Mouse (Mus musculus): ENCODE results near the gene Gramd1c. TPM values are rescaled to one million over a fixed set of nuclear protein-coding genes. Genes with fewer than 3 reads are reported as not detected.

The Gramd1c gene
- 0.39 TPM in 1 of 2 replicates, not detected in the other for polyA plus RNA-seq (2012; ENCODE audit: insufficient read depth, insufficient read length, missing spikeins)

DNA sequence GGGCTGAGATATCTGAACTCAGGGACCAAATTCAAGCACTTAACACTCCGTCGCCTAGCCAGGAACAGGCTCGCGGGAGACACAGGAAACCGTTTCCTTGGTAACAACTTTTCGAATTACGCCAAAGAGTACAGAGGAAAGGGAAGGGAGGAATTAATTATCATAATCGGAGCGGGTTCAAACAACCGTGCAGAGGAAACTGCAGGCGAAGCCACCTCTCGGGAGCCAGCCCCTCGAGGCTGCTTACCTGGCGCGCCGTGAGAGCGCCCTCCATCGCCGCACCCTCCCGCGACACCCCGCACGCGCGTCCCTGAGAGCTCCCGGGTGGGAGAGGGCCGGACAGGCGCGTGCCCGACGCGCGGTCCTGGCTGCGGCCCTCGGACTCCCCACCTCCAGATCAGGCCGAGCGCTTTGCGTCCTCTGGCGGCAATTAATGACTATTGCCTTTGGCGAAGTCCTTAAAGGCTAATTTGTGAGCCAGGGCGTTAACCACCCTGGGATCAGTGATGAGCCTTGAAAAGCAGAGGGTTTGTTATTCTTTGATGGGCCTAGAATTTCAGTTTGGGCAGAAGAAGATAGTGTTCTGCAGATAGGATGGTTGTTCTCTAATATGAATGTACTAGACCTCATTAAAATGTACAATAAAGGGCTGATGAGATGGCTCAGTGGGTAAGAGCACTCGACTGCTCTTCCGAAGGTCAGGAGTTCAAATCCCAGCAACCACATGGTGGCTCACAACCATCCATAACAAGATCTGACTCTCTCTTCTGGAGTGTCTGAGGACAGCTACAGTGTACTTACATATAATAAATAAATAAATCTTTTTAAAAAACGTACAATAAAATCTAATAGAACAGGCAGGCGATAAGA is at the start of gene Gramd1c:
Gramd1c (minus strand) TSS at position 321 of the 870 bp plus-strand sequence.
- H3K27ac ChIP-seq (ENCODE audit: insufficient read depth, low read depth, low read length), result no peak within 1 kb of the TSS
- TF ChIP-seq POLR2A (IDR thresholded peaks at IDR 0.05; ENCODE audit: borderline replicate concordance, low read depth, low read length) (no peak), CTCF (IDR thresholded peaks at IDR 0.05; ENCODE audit: low read depth, low read length) (peak; percentile 39)
- no peaks in the 10 kb centered on the region for H3K4me1 ChIP-seq (ENCODE audit: control insufficient read depth, insufficient read depth, low read length)
- H3K4me3 ChIP-seq (ENCODE audit: insufficient read depth, low read length), result peak within 1 kb of the TSS; percentile 58

DNA sequence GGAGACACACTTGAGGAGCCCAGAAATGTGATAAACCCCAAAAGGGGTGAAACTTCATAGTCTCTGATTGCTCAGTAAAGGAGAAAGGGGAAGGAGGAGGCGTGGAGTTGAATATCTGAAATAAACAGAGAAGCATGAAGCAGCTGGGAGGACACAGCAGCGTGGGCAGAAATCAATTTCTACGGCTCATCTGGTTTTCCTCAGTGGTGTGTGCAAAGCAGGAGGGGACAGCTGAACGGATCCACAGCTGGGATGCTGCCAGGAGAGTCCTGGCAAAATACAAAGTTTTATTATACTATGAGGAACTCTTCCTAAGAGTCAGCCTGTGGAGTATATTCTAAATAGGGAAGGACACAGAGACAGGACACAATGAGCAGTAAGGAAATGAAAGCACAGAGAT is 45.9 kb upstream of the Gramd1c start:
- Histone ChIP-seq H3K27ac (ENCODE audit: insufficient read depth, low read depth, low read length) (no peak overlapping the region), H3K4me3 (ENCODE audit: insufficient read depth, low read length) (no peak overlapping the region), H3K4me1 (ENCODE audit: control insufficient read depth, insufficient read depth, low read length) (peaks cover 4% of the 10 kb centered on the region; the same call in 1 of the 2 replicates)
- no peak for TF ChIP-seq CTCF (IDR thresholded peaks at IDR 0.05; ENCODE audit: low read depth, low read length)
- no peak for TF ChIP-seq POLR2A (IDR thresholded peaks at IDR 0.05; ENCODE audit: borderline replicate concordance, low read depth, low read length)

DNA sequence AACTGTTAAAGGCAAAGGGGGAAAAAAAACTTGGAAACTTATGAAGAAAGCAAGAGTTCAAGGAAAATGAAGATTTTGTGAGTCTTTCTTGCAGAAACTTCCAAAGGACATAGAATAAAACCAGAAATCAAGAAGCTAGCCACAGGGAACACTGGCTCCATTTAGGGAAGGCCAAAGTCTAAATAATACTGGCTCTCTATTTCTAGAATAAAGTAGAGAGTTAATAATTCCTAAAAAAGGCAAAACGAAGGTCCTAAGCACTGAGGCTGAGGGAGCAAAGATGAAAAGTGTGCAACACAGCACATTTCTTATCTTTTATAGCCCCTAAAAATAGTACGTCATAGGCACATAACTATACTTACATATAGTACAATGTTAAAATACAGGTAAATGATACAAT is 42.1 kb upstream of the Gramd1c start:
- peaks cover 4% of the 10 kb centered on the region; the same call in 1 of the 2 replicates for H3K4me1 ChIP-seq (ENCODE audit: control insufficient read depth, insufficient read depth, low read length)
- TF ChIP-seq CTCF (IDR thresholded peaks at IDR 0.05; ENCODE audit: low read depth, low read length), result no peak
- no peak for TF ChIP-seq POLR2A (IDR thresholded peaks at IDR 0.05; ENCODE audit: borderline replicate concordance, low read depth, low read length)
- no peak overlapping the region for H3K27ac ChIP-seq (ENCODE audit: insufficient read depth, low read depth, low read length)
- H3K4me3 ChIP-seq (ENCODE audit: insufficient read depth, low read length), result no peak overlapping the region

DNA sequence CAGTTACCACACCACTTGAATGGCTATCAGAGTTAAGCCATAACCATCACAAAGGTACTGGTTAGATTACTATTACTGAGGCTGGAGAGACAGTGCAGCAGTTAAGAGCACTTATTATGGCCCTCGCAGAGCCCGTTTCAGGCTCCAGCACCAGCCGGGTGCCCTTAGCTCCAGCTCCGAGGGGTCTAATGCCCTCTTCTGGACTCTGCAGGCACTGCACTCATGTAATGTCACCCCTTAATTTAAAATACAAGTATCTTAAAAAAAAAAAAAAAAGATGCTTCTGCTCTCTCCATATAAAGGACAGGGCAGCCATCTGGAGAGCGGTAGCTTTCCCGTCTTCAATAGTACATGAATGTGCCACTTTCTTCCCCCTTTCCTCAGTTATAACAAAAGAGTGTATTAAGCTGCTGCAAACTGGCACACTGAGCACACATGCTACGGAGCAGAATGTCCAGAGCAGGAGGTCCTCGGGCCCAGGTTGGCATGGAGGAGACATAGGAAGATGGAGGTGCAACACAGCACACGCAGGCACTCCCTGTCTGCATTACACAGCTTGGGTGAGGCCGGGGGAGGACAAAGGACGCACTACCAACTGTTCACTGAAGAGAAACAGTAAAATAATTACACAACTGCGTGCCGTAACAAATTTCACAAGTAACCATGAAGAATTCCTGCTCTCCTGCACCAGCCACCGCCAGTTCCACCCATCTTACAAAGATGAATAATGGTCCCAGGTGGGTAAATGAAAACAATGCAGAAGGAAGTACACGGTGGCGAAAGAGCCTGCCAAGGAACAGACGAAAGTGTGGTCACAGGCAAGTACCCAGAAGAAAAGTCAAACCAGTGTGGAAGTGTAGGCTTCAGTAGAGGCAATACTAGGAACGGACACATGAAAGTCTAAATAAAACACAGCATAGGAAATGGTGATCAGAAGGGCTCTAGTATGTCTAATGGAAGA is 40.9 kb upstream of the Gramd1c start:
- TF ChIP-seq CTCF (IDR thresholded peaks at IDR 0.05; ENCODE audit: low read depth, low read length), result no peak
- TF ChIP-seq POLR2A (IDR thresholded peaks at IDR 0.05; ENCODE audit: borderline replicate concordance, low read depth, low read length), result no peak
- Histone ChIP-seq H3K4me1 (ENCODE audit: control insufficient read depth, insufficient read depth, low read length) (peaks cover 2% of the 10 kb centered on the region; the same call in 1 of the 2 replicates), H3K4me3 (ENCODE audit: insufficient read depth, low read length) (no peak overlapping the region), H3K27ac (ENCODE audit: insufficient read depth, low read depth, low read length) (no peak overlapping the region)

DNA sequence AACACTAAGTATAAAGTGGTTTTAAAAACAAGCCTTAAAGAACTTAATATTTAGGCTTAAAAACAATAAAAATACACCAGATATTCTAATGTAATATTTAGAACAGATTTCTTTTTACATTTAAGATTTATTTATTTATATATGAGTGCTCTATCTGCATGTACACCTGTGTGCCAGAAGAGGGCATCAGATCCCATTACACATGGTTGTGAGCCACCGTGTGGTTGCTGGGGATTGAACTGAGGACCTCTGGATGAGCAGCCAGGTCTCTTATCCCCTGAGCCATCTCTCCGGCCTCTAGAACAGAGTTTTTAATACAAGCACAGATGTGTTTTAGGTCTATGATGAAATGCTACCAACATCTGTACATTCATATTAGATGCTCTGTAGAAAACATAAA is 39.8 kb upstream of the Gramd1c start:
- Histone ChIP-seq H3K4me1 (ENCODE audit: control insufficient read depth, insufficient read depth, low read length) (no peaks in the 10 kb centered on the region), H3K4me3 (ENCODE audit: insufficient read depth, low read length) (no peak overlapping the region), H3K27ac (ENCODE audit: insufficient read depth, low read depth, low read length) (no peak overlapping the region)
- TF ChIP-seq POLR2A (IDR thresholded peaks at IDR 0.05; ENCODE audit: borderline replicate concordance, low read depth, low read length), result no peak
- TF ChIP-seq CTCF (IDR thresholded peaks at IDR 0.05; ENCODE audit: low read depth, low read length), result no peak

DNA sequence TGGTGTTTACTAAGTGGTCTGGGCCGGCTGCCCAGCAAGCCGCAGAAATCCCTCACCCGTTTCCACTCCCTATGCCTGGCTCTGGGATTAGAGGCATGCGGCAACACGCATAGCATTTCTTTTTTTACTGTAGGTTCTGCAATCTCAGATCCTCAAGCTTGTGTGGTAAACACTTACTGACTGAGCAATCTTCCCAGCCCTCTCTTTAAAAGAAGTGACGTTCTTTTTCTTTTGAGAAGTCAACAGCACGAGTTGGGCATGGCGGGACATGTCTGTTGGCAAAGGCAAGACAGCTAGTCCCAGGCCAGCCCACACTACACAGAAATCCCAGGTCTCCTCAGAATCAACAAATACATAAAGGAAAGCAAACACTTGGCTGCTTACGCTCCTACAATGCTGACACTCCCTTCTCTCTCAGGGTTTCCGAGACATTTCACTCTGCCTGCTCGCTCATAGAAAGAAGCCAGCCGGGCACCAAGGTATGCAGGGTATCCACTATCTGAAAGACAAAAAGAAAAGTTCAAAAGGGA is 38.1 kb upstream of the Gramd1c start:
- no peak overlapping the region for H3K27ac ChIP-seq (ENCODE audit: insufficient read depth, low read depth, low read length)
- no peak for TF ChIP-seq POLR2A (IDR thresholded peaks at IDR 0.05; ENCODE audit: borderline replicate concordance, low read depth, low read length)
- TF ChIP-seq CTCF (IDR thresholded peaks at IDR 0.05; ENCODE audit: low read depth, low read length), result no peak
- H3K4me3 ChIP-seq (ENCODE audit: insufficient read depth, low read length), result no peak overlapping the region
- no peaks in the 10 kb centered on the region for H3K4me1 ChIP-seq (ENCODE audit: control insufficient read depth, insufficient read depth, low read length)

DNA sequence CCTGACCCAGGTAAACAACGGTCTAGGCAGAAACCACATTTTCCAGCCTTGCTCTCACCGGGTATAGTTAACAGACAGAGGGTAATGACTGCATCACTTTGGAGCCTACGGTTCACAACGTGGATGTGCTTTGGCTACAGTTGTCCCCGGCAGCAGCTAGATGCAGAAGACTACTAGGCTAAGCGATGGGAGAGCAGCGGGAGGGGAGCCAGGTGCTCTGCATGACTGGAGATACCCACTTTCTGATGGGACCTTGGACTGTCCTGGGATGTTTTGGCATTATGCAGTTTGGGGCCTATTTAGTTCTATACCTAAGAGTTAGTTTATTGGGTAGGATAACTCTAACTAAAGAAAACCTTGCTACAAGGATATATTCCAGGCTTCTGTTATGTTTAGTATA is 36.2 kb upstream of the Gramd1c start:
- Histone ChIP-seq H3K4me1 (ENCODE audit: control insufficient read depth, insufficient read depth, low read length) (no peaks in the 10 kb centered on the region), H3K4me3 (ENCODE audit: insufficient read depth, low read length) (no peak overlapping the region), H3K27ac (ENCODE audit: insufficient read depth, low read depth, low read length) (no peak overlapping the region)
- no peak for TF ChIP-seq CTCF (IDR thresholded peaks at IDR 0.05; ENCODE audit: low read depth, low read length)

DNA sequence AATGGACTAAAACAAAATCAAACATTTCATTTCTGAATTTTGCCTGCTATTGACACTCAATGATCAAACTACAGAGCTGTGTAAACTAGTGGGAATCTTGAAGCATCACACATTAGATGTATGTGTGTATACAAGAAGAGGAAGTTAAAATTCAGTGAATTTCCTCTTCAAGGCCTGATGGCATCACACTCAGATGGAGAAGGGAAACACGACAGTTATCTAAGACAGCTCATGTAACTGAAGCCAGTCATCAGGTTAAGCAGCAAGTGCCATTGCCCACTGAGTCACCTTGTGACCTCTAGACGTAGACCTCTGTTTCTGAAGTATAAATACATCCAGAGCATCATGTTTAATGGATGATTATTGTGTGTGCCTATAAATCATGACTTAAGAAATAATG is 24.5 kb upstream of the Gramd1c start:
- TF ChIP-seq CTCF (IDR thresholded peaks at IDR 0.05; ENCODE audit: low read depth, low read length) (no peak), POLR2A (IDR thresholded peaks at IDR 0.05; ENCODE audit: borderline replicate concordance, low read depth, low read length) (no peak)
- no peaks in the 10 kb centered on the region for H3K4me1 ChIP-seq (ENCODE audit: control insufficient read depth, insufficient read depth, low read length)
- no peak overlapping the region for H3K4me3 ChIP-seq (ENCODE audit: insufficient read depth, low read length)
- no peak overlapping the region for H3K27ac ChIP-seq (ENCODE audit: insufficient read depth, low read depth, low read length)

DNA sequence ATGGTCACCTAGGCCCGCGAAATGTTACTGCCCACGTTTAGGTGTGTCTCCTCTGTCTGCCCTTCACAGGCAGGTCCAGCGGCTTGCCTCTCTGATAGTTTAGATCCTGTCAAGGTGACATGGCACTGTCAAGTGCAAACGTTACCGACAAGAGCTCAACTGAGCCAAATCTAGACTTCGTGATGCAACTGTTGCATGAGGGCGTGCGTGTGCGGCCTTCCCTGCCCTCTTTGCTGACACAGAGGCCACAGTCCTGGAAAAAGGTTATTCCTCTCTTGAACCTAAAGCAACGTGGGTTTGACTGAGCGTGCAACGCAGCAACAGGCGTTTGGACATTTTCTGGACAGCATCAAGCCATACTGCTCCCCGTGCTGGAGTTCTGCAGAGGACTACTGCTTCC is 1.8 kb downstream of the Gramd1c start:
- Histone ChIP-seq H3K27ac (ENCODE audit: insufficient read depth, low read depth, low read length) (no peak overlapping the region), H3K4me3 (ENCODE audit: insufficient read depth, low read length) (no peak overlapping the region), H3K4me1 (ENCODE audit: control insufficient read depth, insufficient read depth, low read length) (no peaks in the 10 kb centered on the region)
- TF ChIP-seq POLR2A (IDR thresholded peaks at IDR 0.05; ENCODE audit: borderline replicate concordance, low read depth, low read length), result no peak
- no peak for TF ChIP-seq CTCF (IDR thresholded peaks at IDR 0.05; ENCODE audit: low read depth, low read length)
